Mouse (Mus musculus): Measurements from ENCODE around the gene Fbxo46. TPM values are rescaled to one million over a fixed set of nuclear protein-coding genes. Genes with fewer than 3 reads are reported as not detected.

The Fbxo46 gene
- polyA plus RNA-seq, 1 experiment from 2014 or later, result 8.0 TPM

DNA sequence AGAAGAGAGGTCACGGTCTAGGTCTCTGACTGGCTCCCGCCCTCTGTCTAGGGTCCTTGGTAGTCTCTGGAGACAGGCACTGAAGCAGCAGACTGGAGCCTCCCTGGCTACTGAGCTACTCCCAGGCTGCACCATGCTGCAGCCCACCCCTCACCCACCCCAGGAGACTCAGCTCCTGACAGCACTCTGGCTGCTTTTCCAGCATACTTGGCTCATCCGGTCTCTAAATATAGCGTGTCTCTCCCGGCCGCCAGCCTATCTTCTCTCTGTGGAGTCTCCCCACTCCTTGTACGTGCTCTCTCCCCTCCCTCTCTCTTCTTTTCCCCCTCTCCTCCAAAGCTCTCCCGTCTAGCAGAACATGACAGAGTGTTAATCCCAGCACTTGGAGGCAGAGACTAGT lies 50.5 kb downstream of the Fbxo46 start:
- no peaks in the 10 kb centered on the region for H3K36me3 ChIP-seq
- H3K4me3 ChIP-seq, result no peak overlapping the region
- ATAC-seq (ENCODE audit: extremely low read depth, insufficient number of reproducible peaks, low FRiP score, low TSS enrichment), result peak; percentile 39; the same call in 1 of the 2 replicates
- H3K4me2 ChIP-seq, result peak overlapping the region; percentile 40
- 9% methylated on average over 8 of the region's 8 CpGs for WGBS
- H3K9me3 ChIP-seq, result no peaks in the 10 kb centered on the region
- H3K27me3 ChIP-seq (replicated peaks), result peaks cover 10% of the 10 kb centered on the region
- H3K9ac ChIP-seq, result peak overlapping the region; percentile 70
- peak overlapping the region; percentile 96 for H3K27ac ChIP-seq (replicated peaks)
- peaks cover 64% of the 10 kb centered on the region for H3K4me1 ChIP-seq

GRCm38 (mm10) chr7:19171831-19172230 lies 52.2 kb downstream of the Fbxo46 start:
- H3K4me2 ChIP-seq, result peak overlapping the region; percentile 28; the same call in 1 of the 2 replicates
- peak overlapping the region; percentile 60 for H3K9ac ChIP-seq
- ATAC-seq (ENCODE audit: extremely low read depth, insufficient number of reproducible peaks, low FRiP score, low TSS enrichment), result no peak
- peaks cover 26% of the 10 kb centered on the region for H3K27me3 ChIP-seq (replicated peaks)
- peaks cover 59% of the 10 kb centered on the region for H3K4me1 ChIP-seq
- no peaks in the 10 kb centered on the region for H3K9me3 ChIP-seq
- no peaks in the 10 kb centered on the region for H3K36me3 ChIP-seq
- WGBS, result 18% methylated on average over 8 of the region's 8 CpGs
- peak overlapping the region; percentile 96 for H3K27ac ChIP-seq (replicated peaks)
- no peak overlapping the region for H3K4me3 ChIP-seq

DNA sequence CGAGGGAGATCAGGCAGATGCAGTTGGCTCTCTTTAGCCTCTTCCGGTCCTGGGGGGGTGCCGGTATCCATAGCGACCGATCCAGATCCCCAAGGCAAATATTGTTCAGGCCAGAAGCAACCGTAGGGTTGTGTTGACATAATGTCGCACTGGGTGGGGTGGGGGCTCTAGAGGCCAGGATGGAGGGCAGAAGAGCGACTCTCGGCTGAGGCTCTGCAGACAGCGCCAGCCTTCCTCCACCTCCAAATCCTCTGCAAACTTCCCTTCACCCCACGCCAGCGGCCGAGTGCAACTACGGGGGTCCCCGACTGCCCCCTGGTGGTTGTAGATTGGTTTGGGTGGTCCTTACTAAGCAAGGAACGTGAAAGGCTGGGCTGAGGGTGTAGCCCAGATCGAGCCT lies 53.2 kb downstream of the Fbxo46 start:
- Histone ChIP-seq H3K36me3 (no peaks in the 10 kb centered on the region), H3K4me3 (peak overlapping the region; percentile 35), H3K27me3 (replicated peaks) (peaks cover 36% of the 10 kb centered on the region), H3K4me2 (peak overlapping the region; percentile 64), H3K9me3 (no peaks in the 10 kb centered on the region), H3K4me1 (peaks cover 61% of the 10 kb centered on the region), H3K27ac (replicated peaks) (peak overlapping the region; percentile 96), H3K9ac (peak overlapping the region; percentile 60; the same call in 1 of the 2 replicates)
- WGBS, result 3% methylated on average over 17 of the region's 17 CpGs
- no peak for ATAC-seq (ENCODE audit: extremely low read depth, insufficient number of reproducible peaks, low FRiP score, low TSS enrichment)

DNA sequence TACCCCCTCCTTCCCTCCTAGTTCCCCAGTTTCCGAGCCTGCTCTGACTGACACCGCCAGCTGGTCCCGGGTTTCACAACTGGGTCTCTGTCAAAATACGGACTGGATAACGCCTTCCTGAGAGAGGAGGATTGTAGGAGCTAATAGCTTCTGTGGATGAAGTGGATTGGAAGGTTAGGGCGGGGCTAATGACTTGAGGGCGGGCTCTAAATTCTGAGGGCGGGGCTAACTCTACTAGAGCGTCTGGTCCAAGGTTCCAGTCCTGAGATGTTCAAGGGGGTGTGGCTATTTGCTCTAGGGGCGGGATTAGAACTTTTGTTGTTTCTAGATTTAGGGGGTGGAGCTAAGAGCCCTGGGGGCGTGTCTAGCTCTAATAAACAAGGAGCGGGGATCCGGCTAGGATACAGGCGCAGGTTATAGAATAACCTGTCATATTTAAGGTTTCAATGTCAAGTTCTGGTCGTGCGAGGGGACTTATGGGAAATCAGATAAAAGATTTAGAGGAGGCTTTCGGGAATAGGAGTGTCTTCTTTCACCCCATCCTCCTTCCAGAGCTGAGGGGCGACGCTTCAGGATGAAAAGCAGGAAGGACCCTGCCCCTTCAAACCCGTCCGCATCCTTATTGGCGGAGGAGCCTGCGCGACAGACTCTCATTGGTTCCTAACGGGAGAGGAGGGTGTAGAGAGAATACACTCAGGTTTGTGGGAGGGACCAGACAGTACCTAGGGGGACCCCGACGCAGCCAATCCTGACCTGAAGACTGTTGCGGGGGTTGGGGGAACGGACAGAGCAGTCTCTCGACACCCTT lies 56.3 kb downstream of the Fbxo46 start, which contains the start of gene Eml2:
TSS of gene Eml2 (plus strand) at position 714 of the 808 bp plus-strand sequence.
- H3K9ac ChIP-seq, result peak within 1 kb of the TSS; percentile 47; the same call in 1 of the 2 replicates
- no peaks in the 10 kb centered on the region for H3K36me3 ChIP-seq
- H3K4me3 ChIP-seq, result peak within 1 kb of the TSS; percentile 34
- WGBS, result 2% methylated on average over 30 of the region's 30 CpGs
- 0 out of 2 replicates have a peak, but pooled peaks cover 6% of the 10 kb centered on the region for H3K9me3 ChIP-seq
- H3K4me1 ChIP-seq, result peaks cover 58% of the 10 kb centered on the region
- no peak within 1 kb of the TSS for H3K27ac ChIP-seq (replicated peaks)
- ATAC-seq (ENCODE audit: extremely low read depth, insufficient number of reproducible peaks, low FRiP score, low TSS enrichment), result no peak
- peaks cover 63% of the 10 kb centered on the region for H3K27me3 ChIP-seq (replicated peaks)
- peak within 1 kb of the TSS; percentile 51 for H3K4me2 ChIP-seq

GRCm38 (mm10) chr7:19176516-19176947 lies 56.9 kb downstream of the Fbxo46 start:
- H3K9me3 ChIP-seq, result 0 out of 2 replicates have a peak, but pooled peaks cover 6% of the 10 kb centered on the region
- H3K27ac ChIP-seq (replicated peaks), result no peak overlapping the region
- peaks cover 55% of the 10 kb centered on the region for H3K4me1 ChIP-seq
- no peaks in the 10 kb centered on the region for H3K36me3 ChIP-seq
- ATAC-seq (ENCODE audit: extremely low read depth, insufficient number of reproducible peaks, low FRiP score, low TSS enrichment), result no peak
- H3K9ac ChIP-seq, result peak overlapping the region; percentile 47; the same call in 1 of the 2 replicates
- peak overlapping the region; percentile 51 for H3K4me2 ChIP-seq
- WGBS, result 8% methylated on average over 21 of the region's 21 CpGs
- H3K27me3 ChIP-seq (replicated peaks), result peaks cover 63% of the 10 kb centered on the region
- peak overlapping the region; percentile 34 for H3K4me3 ChIP-seq

DNA sequence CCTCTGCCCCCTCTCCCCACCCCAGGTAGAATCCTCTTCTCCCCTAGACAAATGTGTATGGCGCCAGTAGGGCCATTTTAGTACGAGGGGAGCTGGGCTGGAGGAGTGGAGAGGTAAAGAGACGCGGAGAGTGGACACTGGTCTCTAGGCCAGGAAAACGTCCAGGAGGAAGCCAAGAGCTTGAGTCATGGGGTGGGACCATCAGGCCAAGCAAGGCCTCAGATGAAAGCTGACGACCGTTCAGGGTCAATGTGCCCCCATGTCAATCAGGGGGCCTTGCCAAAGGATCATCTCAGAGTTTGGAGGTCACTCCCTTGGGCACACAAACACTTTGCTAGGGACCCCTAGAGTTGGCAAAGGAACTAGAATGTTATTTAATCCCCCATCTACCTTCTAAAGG lies 57.6 kb downstream of the Fbxo46 start:
- no peak for ATAC-seq (ENCODE audit: extremely low read depth, insufficient number of reproducible peaks, low FRiP score, low TSS enrichment)
- Histone ChIP-seq H3K4me2 (no peak overlapping the region), H3K27ac (replicated peaks) (no peak overlapping the region), H3K9me3 (0 out of 2 replicates have a peak, but pooled peaks cover 6% of the 10 kb centered on the region), H3K4me1 (peaks cover 55% of the 10 kb centered on the region), H3K27me3 (replicated peaks) (peaks cover 63% of the 10 kb centered on the region), H3K4me3 (no peak overlapping the region), H3K36me3 (no peaks in the 10 kb centered on the region), H3K9ac (no peak overlapping the region)
- 68% methylated on average over 7 of the region's 7 CpGs for WGBS

GRCm38 (mm10) chr7:19178035-19178434 lies 58.4 kb downstream of the Fbxo46 start:
- Histone ChIP-seq H3K9ac (no peak overlapping the region), H3K4me3 (peak overlapping the region; percentile 35; the same call in 1 of the 2 replicates), H3K27ac (replicated peaks) (no peak overlapping the region), H3K4me1 (peaks cover 50% of the 10 kb centered on the region), H3K27me3 (replicated peaks) (peaks cover 63% of the 10 kb centered on the region), H3K9me3 (0 out of 2 replicates have a peak, but pooled peaks cover 6% of the 10 kb centered on the region), H3K4me2 (peak overlapping the region; percentile 61), H3K36me3 (peaks cover 6% of the 10 kb centered on the region; the same call in 1 of the 2 replicates)
- ATAC-seq (ENCODE audit: extremely low read depth, insufficient number of reproducible peaks, low FRiP score, low TSS enrichment), result no peak
- 7% methylated on average over 18 of the region's 18 CpGs for WGBS

DNA sequence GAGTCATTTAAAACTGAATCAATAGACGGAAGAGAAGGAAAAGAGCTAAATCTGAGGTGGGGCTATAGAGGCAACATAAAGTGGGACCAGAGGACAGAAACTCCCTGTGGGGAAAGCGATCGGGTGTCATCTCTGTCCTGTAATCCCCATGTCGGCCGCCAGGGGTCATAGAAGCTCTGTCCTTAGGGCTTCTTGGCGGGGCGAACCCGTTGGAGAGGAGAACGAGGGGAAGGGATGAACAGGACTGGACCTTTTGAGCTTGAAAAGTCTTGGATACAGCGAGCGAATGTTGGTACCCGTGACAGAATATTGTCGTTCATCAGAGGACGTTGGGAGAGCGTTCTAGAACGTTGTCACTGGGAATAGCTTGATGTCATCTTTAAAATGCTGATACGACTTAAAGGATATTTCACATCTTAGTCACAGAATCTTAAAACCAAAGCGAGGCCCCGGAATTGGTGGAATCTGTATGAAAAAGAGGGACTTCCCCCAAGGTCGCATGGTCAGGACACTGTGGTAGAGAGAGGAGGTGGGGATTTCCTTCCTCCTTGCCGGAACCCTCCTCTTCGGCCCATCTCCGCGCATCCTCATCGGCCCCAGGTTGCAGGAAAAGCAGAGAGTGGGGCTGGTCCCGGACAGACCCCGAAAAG lies 58.9 kb downstream of the Fbxo46 start:
- Histone ChIP-seq H3K4me2 (peak overlapping the region; percentile 61), H3K9ac (peak overlapping the region; percentile 29), H3K9me3 (0 out of 2 replicates have a peak, but pooled peaks cover 6% of the 10 kb centered on the region), H3K27ac (replicated peaks) (no peak overlapping the region), H3K4me3 (peak overlapping the region; percentile 35), H3K27me3 (replicated peaks) (peaks cover 63% of the 10 kb centered on the region), H3K4me1 (peaks cover 47% of the 10 kb centered on the region), H3K36me3 (peaks cover 9% of the 10 kb centered on the region)
- 4% methylated on average over 27 of the region's 27 CpGs for WGBS
- ATAC-seq (ENCODE audit: extremely low read depth, insufficient number of reproducible peaks, low FRiP score, low TSS enrichment), result no peak

- Histone ChIP-seq H3K4me3 (peak overlapping the region; percentile 35), H3K4me1 (peaks cover 50% of the 10 kb centered on the region), H3K9me3 (0 out of 2 replicates have a peak, but pooled peaks cover 6% of the 10 kb centered on the region), H3K36me3 (peaks cover 13% of the 10 kb centered on the region), H3K27ac (replicated peaks) (no peak overlapping the region), H3K27me3 (replicated peaks) (peaks cover 59% of the 10 kb centered on the region), H3K4me2 (peak overlapping the region; percentile 61), H3K9ac (peak overlapping the region; percentile 29)
- ATAC-seq (ENCODE audit: extremely low read depth, insufficient number of reproducible peaks, low FRiP score, low TSS enrichment), result no peak
- WGBS, result 1% methylated on average over 31 of the region's 32 CpGs
Measured at GRCm38 (mm10) chr7:19179173-19179572, 59.5 kb downstream of the Fbxo46 start.

DNA sequence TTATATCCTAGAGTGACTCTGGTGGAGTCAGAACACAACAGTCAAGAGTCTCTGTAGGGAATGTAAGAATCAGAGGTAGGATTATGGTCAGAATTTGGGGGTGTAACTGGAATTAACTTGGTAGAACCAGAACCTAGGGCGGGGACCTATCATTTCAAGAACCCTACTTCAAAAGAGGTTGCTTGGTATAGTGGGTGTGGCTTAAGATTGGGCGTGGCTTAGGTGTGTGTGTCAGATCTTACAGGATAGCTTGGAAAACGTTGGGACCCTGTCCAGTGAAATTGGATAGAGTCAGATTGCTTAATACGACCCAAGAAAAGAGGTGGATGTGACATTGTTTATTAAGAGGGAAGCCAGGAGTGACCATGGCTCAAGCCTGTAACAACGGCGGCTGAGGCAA lies 60.3 kb downstream of the Fbxo46 start:
- 38% methylated on average over 6 of the region's 6 CpGs for WGBS
- Histone ChIP-seq H3K27ac (replicated peaks) (no peak overlapping the region), H3K9me3 (0 out of 2 replicates have a peak, but pooled peaks cover 6% of the 10 kb centered on the region), H3K27me3 (replicated peaks) (peaks cover 55% of the 10 kb centered on the region), H3K9ac (peak overlapping the region; percentile 6; the same call in 1 of the 2 replicates), H3K4me1 (peaks cover 58% of the 10 kb centered on the region), H3K36me3 (peaks cover 13% of the 10 kb centered on the region), H3K4me3 (no peak overlapping the region), H3K4me2 (peak overlapping the region; percentile 61)
- ATAC-seq (ENCODE audit: extremely low read depth, insufficient number of reproducible peaks, low FRiP score, low TSS enrichment), result no peak

DNA sequence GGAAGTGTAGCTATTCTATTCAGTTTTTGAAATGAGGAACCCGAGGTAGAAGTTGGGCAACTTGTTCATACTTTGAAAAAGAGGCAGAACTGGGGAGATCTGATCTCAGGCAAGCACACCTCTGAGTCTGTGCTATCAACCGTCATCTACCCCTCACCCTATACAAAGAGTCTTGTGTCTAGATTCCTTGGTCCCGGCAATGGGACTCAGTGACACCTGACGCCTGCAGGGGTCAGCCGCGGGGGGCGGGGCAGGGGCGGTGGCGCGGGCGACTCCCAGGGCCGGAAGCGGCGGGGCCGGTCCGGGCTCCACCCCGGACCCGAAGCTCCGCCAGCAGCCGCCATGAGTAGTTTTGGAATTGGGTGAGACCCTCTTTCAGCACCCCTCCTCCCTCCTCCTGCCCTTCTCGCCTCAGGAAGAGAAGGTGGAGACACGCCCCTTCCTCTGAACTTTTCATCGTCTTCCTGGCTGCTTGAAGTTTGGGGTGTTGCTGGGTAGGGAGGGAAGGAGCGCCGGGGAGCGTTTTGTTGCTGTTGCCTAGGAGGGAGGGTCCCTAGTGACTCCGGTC lies 61.3 kb downstream of the Fbxo46 start:
- 1% methylated on average over 27 of the region's 27 CpGs for WGBS
- peaks cover 18% of the 10 kb centered on the region for H3K36me3 ChIP-seq

More for the DNA sequence above, 61.3 kb downstream of the Fbxo46 start:
- Histone ChIP-seq H3K9me3 (0 out of 2 replicates have a peak, but pooled peaks cover 6% of the 10 kb centered on the region), H3K27me3 (replicated peaks) (peaks cover 46% of the 10 kb centered on the region), H3K4me1 (peaks cover 66% of the 10 kb centered on the region), H3K4me2 (peak overlapping the region; percentile 90), H3K27ac (replicated peaks) (0 out of 2 replicates have a peak overlapping the region, but pooled peaks have one; percentile 24), H3K4me3 (peak overlapping the region; percentile 76), H3K9ac (peak overlapping the region; percentile 89)
- ATAC-seq (ENCODE audit: extremely low read depth, insufficient number of reproducible peaks, low FRiP score, low TSS enrichment), result peak; percentile 56; the same call in 1 of the 2 replicates

All from heart, embryonic 13.5 days (tissue).